In genomic region chr8:118725651-118726050, GRCm38 (mm10) we compare ENCODE assay signal across 20 mouse cellular contexts.
A peak's percentile ranks its signal among the peaks of the same experiment; 100 is the strongest.
DNase-seq lines count a peak whose midpoint lies in the region; ATAC-seq and TF ChIP-seq lines count a peak whose summit lies in the region.
"Had no signal": no experiment of that assay in that cellular context is flagged by ENCODE, and none has a peak within 500 bp of the region (broad histone marks: within the 10 kb centered on the region; RNA-seq: fewer than 3 reads in every experiment).

No protein-coding gene starts in this region.

- no peak overlapping the region for H3K27ac ChIP-seq in forebrain, postnatal 0 days (ENCODE audit: low read depth, low read length)
- H3K27ac ChIP-seq in forebrain, embryonic 13.5 days: no peak overlapping the region

- no peaks in the 10 kb centered on the region for H3K27me3 ChIP-seq in forebrain, postnatal 0 days (ENCODE audit: insufficient read depth, low read length)
- no peaks in the 10 kb centered on the region for H3K27me3 ChIP-seq in forebrain, embryonic 13.5 days
- H3K27me3 ChIP-seq: CH12.LX, Patski had no signal

- H3K4me3 ChIP-seq in forebrain, postnatal 0 days (ENCODE audit: low read depth, low read length): no peak overlapping the region
- H3K4me3 ChIP-seq in forebrain, embryonic 13.5 days: no peak overlapping the region

- H3K4me2 ChIP-seq in forebrain, postnatal 0 days (ENCODE audit: low read depth): no peak overlapping the region
- H3K4me2 ChIP-seq in forebrain, embryonic 13.5 days: no peak overlapping the region

- H3K9ac ChIP-seq in forebrain, postnatal 0 days: no peak overlapping the region
- H3K9ac ChIP-seq in forebrain, embryonic 13.5 days: no peak overlapping the region

- ATAC-seq in forebrain, postnatal 0 days: no peak
- ATAC-seq in forebrain, embryonic 13.5 days: no peak
- ATAC-seq: activated CD4-positive, CD25-positive, alpha-beta regulatory T cell, adult 4 months; CD4-positive, CD25-positive, alpha-beta regulatory T cell, adult 4 months; Patski had no signal

- peak; percentile 49 for DNase-seq in forebrain, postnatal 0 days
- peak; percentile 54 for DNase-seq in brain, adult 2 months (ENCODE audit: low read depth, low spot score)
- no peak for DNase-seq in gastrocnemius, adult 8-10 months (ENCODE audit: low spot score in 2 of 2)
- DNase-seq: adrenal gland, adult 2 months; adrenal gland, adult 8-10 months; adrenal gland, postnatal 10 days; adrenal gland, postnatal 14 days; adrenal gland, postnatal 25 days; adrenal gland, postnatal 36 days; B cell, adult 2 months; cerebellum, adult 11 months; cerebellum, adult 11-12 months; cerebellum, adult 18-20 months; cerebellum, adult 2 months had no signal

- no peak for TF ChIP-seq CTCF in forebrain, postnatal 0 days (IDR thresholded peaks at IDR 0.05; ENCODE audit: low read depth)

- H3K36me3 ChIP-seq in forebrain, postnatal 0 days (ENCODE audit: insufficient read depth): no peaks in the 10 kb centered on the region
- no peaks in the 10 kb centered on the region for H3K36me3 ChIP-seq in forebrain, embryonic 13.5 days (ENCODE audit: poor library complexity, severe bottlenecking)
- H3K36me3 ChIP-seq: G1E had no signal

- no peaks in the 10 kb centered on the region for H3K4me1 ChIP-seq in forebrain, postnatal 0 days (ENCODE audit: insufficient read depth)
- no peaks in the 10 kb centered on the region for H3K4me1 ChIP-seq in forebrain, embryonic 13.5 days

- no peaks in the 10 kb centered on the region for H3K9me3 ChIP-seq in forebrain, postnatal 0 days (ENCODE audit: low read length)
- no peaks in the 10 kb centered on the region for H3K9me3 ChIP-seq in forebrain, embryonic 13.5 days (replicated peaks)

- WGBS in forebrain, postnatal 0 days: 61% methylated on average over 5 of the region's 5 CpGs
- WGBS in forebrain, embryonic 13.5 days: 90% methylated on average over 5 of the region's 5 CpGs

Comparison
In these comparisons a context has a peak if more than half of its experiments do, and no peak if none do; other contexts are left out.
1. DNase-seq: peak in forebrain, postnatal 0 days (single experiment) and brain, adult 2 months (single experiment); none in gastrocnemius, adult 8-10 months (0 of 2).